In genomic region chr1:45311388-45311787, GRCm38 (mm10) we compare ENCODE assay signal across 8 mouse cellular contexts. TPM values are rescaled to one million over a fixed set of nuclear protein-coding genes. Genes with fewer than 3 reads are reported as not detected.
DNase-seq lines count a peak whose midpoint lies in the region; ATAC-seq and TF ChIP-seq lines count a peak whose summit lies in the region.

TSS of gene Col3a1 (plus strand) at chr1:45311538.

- no peak for TF ChIP-seq CTCF in brain, embryonic 14.5 days (IDR thresholded peaks at IDR 0.05; ENCODE audit: borderline replicate concordance, extremely low read depth, insufficient read depth, insufficient read length)

- no peak for DNase-seq in brain, embryonic 14.5 days (ENCODE audit: low read depth)
- DNase-seq in heart, postnatal 36 days: peak; percentile 56 to 61
- DNase-seq in limb, embryonic 10.5 days (ENCODE audit: low spot score): peak; percentile 64
- DNase-seq in urinary bladder, postnatal 36 days (ENCODE audit: low spot score in 2 of 2): peak; percentile 45 to 72
- DNase-seq in cerebellum, postnatal 25 days: no peak
- DNase-seq in layer of hippocampus, postnatal 25 days (ENCODE audit: extremely low spot score in 1 of 2, low spot score in 1 of 2): no peak

- H3K36me3 ChIP-seq in forebrain, embryonic 15.5 days: no peaks in the 10 kb centered on the region
- H3K36me3 ChIP-seq in limb, embryonic 10.5 days: 0 out of 2 replicates have a peak, but pooled peaks cover 3% of the 10 kb centered on the region
- no peaks in the 10 kb centered on the region for H3K36me3 ChIP-seq in midbrain, embryonic 13.5 days

- H3K9ac ChIP-seq in forebrain, embryonic 15.5 days (replicated peaks): no peak within 1 kb of the TSS
- H3K9ac ChIP-seq in midbrain, embryonic 13.5 days (replicated peaks): no peak within 1 kb of the TSS

- H3K4me3 ChIP-seq in forebrain, embryonic 15.5 days: no peak within 1 kb of the TSS
- peak within 1 kb of the TSS; percentile 57 for H3K4me3 ChIP-seq in limb, embryonic 10.5 days
- H3K4me3 ChIP-seq in midbrain, embryonic 13.5 days (replicated peaks): no peak within 1 kb of the TSS

- intact Hi-C loops in heart, postnatal 36 days (cut with DNase I): loop anchor here (5.0 to 10.0 kb wide), 6 partner anchors 129 to 757 kb away; partner anchors contain the start of gene Gulp1

- no peaks in the 10 kb centered on the region for H3K9me3 ChIP-seq in forebrain, embryonic 15.5 days
- no peaks in the 10 kb centered on the region for H3K9me3 ChIP-seq in limb, embryonic 10.5 days (replicated peaks)
- H3K9me3 ChIP-seq in midbrain, embryonic 13.5 days: no peaks in the 10 kb centered on the region

- 95% methylated on average over 4 of the region's 4 CpGs for WGBS in forebrain, embryonic 15.5 days
- WGBS in limb, embryonic 10.5 days: 9% methylated on average over 4 of the region's 4 CpGs
- WGBS in midbrain, embryonic 13.5 days: 94% methylated on average over 4 of the region's 4 CpGs

- no peak within 1 kb of the TSS for H3K4me2 ChIP-seq in forebrain, embryonic 15.5 days (replicated peaks)
- H3K4me2 ChIP-seq in midbrain, embryonic 13.5 days (replicated peaks): no peak within 1 kb of the TSS

- no peak for ATAC-seq in forebrain, embryonic 15.5 days (replicated peaks)
- ATAC-seq in midbrain, embryonic 13.5 days: no peak

- no peaks in the 10 kb centered on the region for H3K27me3 ChIP-seq in forebrain, embryonic 15.5 days
- H3K27me3 ChIP-seq in limb, embryonic 10.5 days (ENCODE audit: low read depth, poor library complexity, severe bottlenecking): no peaks in the 10 kb centered on the region
- H3K27me3 ChIP-seq in midbrain, embryonic 13.5 days: no peaks in the 10 kb centered on the region

- H3K4me1 ChIP-seq in forebrain, embryonic 15.5 days: no peaks in the 10 kb centered on the region
- H3K4me1 ChIP-seq in limb, embryonic 10.5 days: peaks cover 21% of the 10 kb centered on the region
- no peaks in the 10 kb centered on the region for H3K4me1 ChIP-seq in midbrain, embryonic 13.5 days (replicated peaks)

- H3K27ac ChIP-seq in forebrain, embryonic 15.5 days (replicated peaks): no peak within 1 kb of the TSS
- H3K27ac ChIP-seq in limb, embryonic 10.5 days: peak within 1 kb of the TSS; percentile 93
- H3K27ac ChIP-seq in midbrain, embryonic 13.5 days: no peak within 1 kb of the TSS

- peak; percentile 26; the same call in 1 of the 2 replicates for TF ChIP-seq POLR2A in brain, embryonic 14.5 days (IDR thresholded peaks at IDR 0.05; ENCODE audit: borderline replicate concordance, extremely low read depth, insufficient read depth, insufficient read length, poor library complexity, severe bottlenecking)

RNA-seq across cellular contexts. Expression of gene Col3a1, which starts in this region (rescaled TPM):
- polyA plus RNA-seq in brain, embryonic 14.5 days (2012; rRNA removed): 98.2 and 173 TPM in 2 replicates
- polyA plus RNA-seq in forebrain, embryonic 15.5 days (2015; fragmentation: Nextera tagmentation; extraction: Ambion mirVana): 78.4 and 86.2 TPM in 2 replicates
- 100 to 1,000 TPM; 326 to 362 TPM for total RNA-seq in heart, postnatal 36 days (2021)
- 348 and 463 TPM in 2 replicates for polyA plus RNA-seq in limb, embryonic 10.5 days (2016; fragmentation: Nextera tagmentation; extraction: Ambion mirVana)
- polyA plus RNA-seq in midbrain, embryonic 13.5 days (2015; fragmentation: Nextera tagmentation; extraction: Ambion mirVana): 141 and 184 TPM in 2 replicates
- total RNA-seq in layer of hippocampus, postnatal 25 days (2021): 10 to 100 TPM in 1 of 2 experiments, 1 to 10 TPM in 1; 9.8 to 10.8 TPM

Comparison
In these comparisons a context has a peak if more than half of its experiments do, and no peak if none do; other contexts are left out.
1. RNA of gene Col3a1 (total RNA-seq): 326 to 362 TPM in heart, postnatal 36 days; 9.8 to 10.8 TPM in layer of hippocampus, postnatal 25 days; every median in the first group is over 10 times any median in the second.
2. DNase-seq: peak in heart, postnatal 36 days (2 of 2), limb, embryonic 10.5 days (single experiment) and urinary bladder, postnatal 36 days (2 of 2); none in brain, embryonic 14.5 days (single experiment), cerebellum, postnatal 25 days (0 of 2) and layer of hippocampus, postnatal 25 days (0 of 2).